Mouse (Mus musculus): ENCODE results near the gene Psph. TPM values are rescaled to one million over a fixed set of nuclear protein-coding genes. Genes with fewer than 3 reads are reported as not detected.

The Psph gene
- total and polyA plus RNA-seq, 3 experiments = 128 to 252 (median 232) TPM

GRCm38 (mm10) chr5:129785235-129785870, 1.9 kb downstream of the Psph start:
- Histone ChIP-seq H3K27me3 (replicated peaks) (no peaks in the 10 kb centered on the region), H3K9ac (ENCODE audit: insufficient read depth, low read depth) (no peak overlapping the region), H3K4me3 (replicated peaks in 1 of 3; ENCODE audit: low read depth in 2 of 3, low read length in 2 of 3, poor library complexity in 1 of 3) (no peak overlapping the region), H3K9me3 (replicated peaks; ENCODE audit: low read length) (no peaks in the 10 kb centered on the region), H3K4me1 (ENCODE audit: control insufficient read depth in 1 of 2, insufficient read depth in 2 of 2) (peaks cover 5 to 29% of the 10 kb centered on the region in 2 experiments), H3K27ac (ENCODE audit: insufficient read depth, low read depth) (no peak overlapping the region), H3K79me2 (replicated peaks; ENCODE audit: control insufficient read depth, extremely low read depth, insufficient read depth, poor library complexity, severe bottlenecking) (peaks cover 32% of the 10 kb centered on the region), H3K4me2 (ENCODE audit: insufficient read depth, low read depth, poor library complexity, severe bottlenecking) (0 out of 2 replicates have a peak overlapping the region, but pooled peaks have one; percentile 3), H3K36me3 (replicated peaks in 1 of 2; ENCODE audit: control insufficient read depth in 1 of 2, insufficient read depth in 1 of 2, low read length in 1 of 2) (peaks cover 16 to 20% of the 10 kb centered on the region in 2 experiments)
- TF ChIP-seq ELF1 (IDR thresholded peaks at IDR 0.05; ENCODE audit: low read depth, low read length) = no peak
- TF ChIP-seq KAT2A (IDR thresholded peaks at IDR 0.05; ENCODE audit: insufficient replicate concordance, low read length) = no peak
- no peak for TF ChIP-seq UBTF (IDR thresholded peaks at IDR 0.05; ENCODE audit: low read depth, low read length)
- TF ChIP-seq POLR2AphosphoS2 (IDR thresholded peaks at IDR 0.05; ENCODE audit: low read depth, low read length) = no peak
- TF ChIP-seq GABPA (IDR thresholded peaks at IDR 0.05; ENCODE audit: insufficient replicate concordance, low read depth, low read length) = no peak
- no peak for TF ChIP-seq MAZ (IDR thresholded peaks at IDR 0.05; ENCODE audit: low read depth, low read length)
- TF ChIP-seq POLR2A (IDR thresholded peaks at IDR 0.05; ENCODE audit: low read depth, low read length) = no peak
- no peak for TF ChIP-seq EP300 (IDR thresholded peaks at IDR 0.05; ENCODE audit: low read length)
- no peak for TF ChIP-seq USF2 (conservative IDR thresholded peaks at IDR 0.05; ENCODE audit: low read depth, low read length)
- TF ChIP-seq MXI1 (IDR thresholded peaks at IDR 0.05; ENCODE audit: low read depth, low read length) = no peak
- TF ChIP-seq JUND (conservative IDR thresholded peaks at IDR 0.05; ENCODE audit: low read depth, low read length) = no peak
- TF ChIP-seq RCOR1 (conservative IDR thresholded peaks at IDR 0.05; ENCODE audit: low read depth, low read length) = no peak
- TF ChIP-seq PAX5 (IDR thresholded peaks at IDR 0.05; ENCODE audit: low read length) = no peak
- dilution Hi-C loops (cut with MboI; ENCODE audit: extremely low pct_ligation_motif_present, extremely low pct_unique_long_range_greater_than_20kb, low sequenced_read_pairs) = no loop called here
- in situ Hi-C loops (cut with MboI; ENCODE audit: low pct_ligation_motif_present, low pct_unique_long_range_greater_than_20kb, low sequenced_read_pairs) = no loop called here
- DNase-seq (ENCODE audit: extremely low read depth) = no peak

GRCm38 (mm10) chr5:129782211-129782610, 5.0 kb downstream of the Psph start:
- peaks cover 2 to 3% of the 10 kb centered on the region in 2 experiments for H3K36me3 ChIP-seq (replicated peaks in 1 of 2; ENCODE audit: control insufficient read depth in 1 of 2, insufficient read depth in 1 of 2, low read length in 1 of 2)
- peak; percentile 57 for DNase-seq (ENCODE audit: extremely low read depth)
- no peak overlapping the region for H3K27ac ChIP-seq (ENCODE audit: insufficient read depth, low read depth)
- TF ChIP-seq CHD1 (IDR thresholded peaks at IDR 0.05; ENCODE audit: low read depth, low read length) (no peak), CHD2 (IDR thresholded peaks at IDR 0.05; ENCODE audit: low read length) (no peak), POLR2AphosphoS2 (IDR thresholded peaks at IDR 0.05; ENCODE audit: low read depth, low read length) (no peak), UBTF (IDR thresholded peaks at IDR 0.05; ENCODE audit: low read depth, low read length) (no peak), IRF4 (IDR thresholded peaks at IDR 0.05; ENCODE audit: low read depth, low read length) (no peak), RAD21 (IDR thresholded peaks at IDR 0.05; ENCODE audit: low read depth, low read length) (peak; percentile 74), USF2 (conservative IDR thresholded peaks at IDR 0.05; ENCODE audit: low read depth, low read length) (no peak), MYC (IDR thresholded peaks at IDR 0.05; ENCODE audit: low read depth, low read length) (no peak), MAZ (IDR thresholded peaks at IDR 0.05; ENCODE audit: low read depth, low read length) (no peak), HCFC1 (IDR thresholded peaks at IDR 0.05; ENCODE audit: low read depth, low read length) (no peak), POLR2A (IDR thresholded peaks at IDR 0.05; ENCODE audit: low read depth, low read length) (no peak), MXI1 (IDR thresholded peaks at IDR 0.05; ENCODE audit: low read depth, low read length) (no peak), MEF2A (IDR thresholded peaks at IDR 0.05; ENCODE audit: borderline replicate concordance, low read depth, low read length) (no peak), ELF1 (IDR thresholded peaks at IDR 0.05; ENCODE audit: low read depth, low read length) (no peak), MAFK (IDR thresholded peaks at IDR 0.05; ENCODE audit: insufficient replicate concordance, low read length) (no peak), NELFE (IDR thresholded peaks at IDR 0.05; ENCODE audit: low read depth, low read length) (no peak), CTCF (conservative IDR thresholded peaks at IDR 0.05 in 1 of 2, IDR thresholded peaks at IDR 0.05 in 1 of 2; ENCODE audit: low read depth in 2 of 2, low read length in 2 of 2) (peak in 1 of 2 experiments; percentile 78; a peak in 2 of 4 replicates), SMC3 (IDR thresholded peaks at IDR 0.05; ENCODE audit: low read depth, low read length) (peak; percentile 46), ZKSCAN1 (IDR thresholded peaks at IDR 0.05; ENCODE audit: borderline replicate concordance, low read depth, low read length) (no peak), EP300 (IDR thresholded peaks at IDR 0.05; ENCODE audit: low read length) (no peak), KAT2A (IDR thresholded peaks at IDR 0.05; ENCODE audit: insufficient replicate concordance, low read length) (no peak), E2F4 (IDR thresholded peaks at IDR 0.05; ENCODE audit: insufficient replicate concordance, low read depth, low read length) (no peak), JUND (conservative IDR thresholded peaks at IDR 0.05; ENCODE audit: low read depth, low read length) (no peak)
- no peak overlapping the region for H3K4me3 ChIP-seq (replicated peaks in 1 of 3; ENCODE audit: low read depth in 2 of 3, low read length in 2 of 3, poor library complexity in 1 of 3)
- H3K4me1 ChIP-seq (ENCODE audit: control insufficient read depth in 1 of 2, insufficient read depth in 2 of 2) = peaks cover 5 to 23% of the 10 kb centered on the region in 2 experiments; a peak in 2 of 4 replicates
- peaks cover 16% of the 10 kb centered on the region for H3K79me2 ChIP-seq (replicated peaks; ENCODE audit: control insufficient read depth, extremely low read depth, insufficient read depth, poor library complexity, severe bottlenecking)
- no peaks in the 10 kb centered on the region for H3K9me3 ChIP-seq (replicated peaks; ENCODE audit: low read length)
- in situ Hi-C loops (cut with MboI; ENCODE audit: low pct_ligation_motif_present, low pct_unique_long_range_greater_than_20kb, low sequenced_read_pairs) (no loop called here), dilution Hi-C loops (cut with MboI; ENCODE audit: extremely low pct_ligation_motif_present, extremely low pct_unique_long_range_greater_than_20kb, low sequenced_read_pairs) (no loop called here)
- no peak overlapping the region for H3K9ac ChIP-seq (ENCODE audit: insufficient read depth, low read depth)
- H3K27me3 ChIP-seq (replicated peaks) = no peaks in the 10 kb centered on the region
- no peak overlapping the region for H3K4me2 ChIP-seq (ENCODE audit: insufficient read depth, low read depth, poor library complexity, severe bottlenecking)

Measured in CH12.LX (cell line).